Mouse (Mus musculus): ENCODE data around the gene Pmp22. TPM values are rescaled to one million over a fixed set of nuclear protein-coding genes. Genes with fewer than 3 reads are reported as not detected.

Pmp22 gene
- polyA plus RNA-seq, 1 experiment from 2014 or later, result 24.3 TPM

DNA sequence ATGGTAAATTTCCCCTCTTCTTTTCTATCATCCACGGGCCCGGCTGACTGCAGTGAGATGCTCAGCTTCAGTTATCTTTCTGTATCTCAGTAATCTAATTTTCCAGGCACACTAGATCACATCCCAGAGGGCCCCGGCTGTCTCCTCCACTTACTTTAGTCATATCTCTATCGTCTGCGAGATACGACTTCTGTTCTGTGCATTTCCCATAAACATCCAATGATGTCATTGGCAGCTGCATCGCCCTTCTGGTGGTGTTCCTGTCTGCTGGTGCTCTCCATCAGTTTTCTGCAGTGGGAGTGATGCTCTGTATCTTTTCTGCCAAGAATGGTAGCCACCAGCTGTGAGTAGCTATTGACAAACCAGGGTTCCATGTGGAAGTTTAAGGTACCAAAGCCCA lies 25.5 kb upstream of the Pmp22 start:
- no peak overlapping the region for H3K9ac ChIP-seq (replicated peaks; ENCODE audit: low read depth, low read length)
- WGBS, result 85% methylated on average over 7 of the region's 7 CpGs
- H3K4me3 ChIP-seq (replicated peaks; ENCODE audit: low read length), result no peak overlapping the region
- H3K27ac ChIP-seq (ENCODE audit: low read length), result no peak overlapping the region
- H3K27me3 ChIP-seq (replicated peaks; ENCODE audit: control insufficient read depth, insufficient read depth, low read length), result no peaks in the 10 kb centered on the region; the same call in 1 of the 2 replicates
- H3K4me1 ChIP-seq (replicated peaks; ENCODE audit: control insufficient read depth, insufficient read depth, low read length), result no peaks in the 10 kb centered on the region
- H3K4me2 ChIP-seq (ENCODE audit: low read length), result no peak overlapping the region
- ATAC-seq, result no peak
- no peaks in the 10 kb centered on the region for H3K36me3 ChIP-seq (ENCODE audit: control insufficient read depth, insufficient read depth)
- H3K9me3 ChIP-seq (ENCODE audit: control insufficient read depth, low read length), result no peaks in the 10 kb centered on the region

- no peaks in the 10 kb centered on the region; the same call in 1 of the 2 replicates for H3K27me3 ChIP-seq (replicated peaks; ENCODE audit: control insufficient read depth, insufficient read depth, low read length)
- ATAC-seq, result no peak
- no peak overlapping the region for H3K27ac ChIP-seq (ENCODE audit: low read length)
- no peaks in the 10 kb centered on the region for H3K4me1 ChIP-seq (replicated peaks; ENCODE audit: control insufficient read depth, insufficient read depth, low read length)
- no peak overlapping the region for H3K4me2 ChIP-seq (ENCODE audit: low read length)
- 92% methylated on average over 2 of the region's 2 CpGs for WGBS
- no peak overlapping the region for H3K9ac ChIP-seq (replicated peaks; ENCODE audit: low read depth, low read length)
- H3K36me3 ChIP-seq (ENCODE audit: control insufficient read depth, insufficient read depth), result no peaks in the 10 kb centered on the region
- H3K9me3 ChIP-seq (ENCODE audit: control insufficient read depth, low read length), result no peaks in the 10 kb centered on the region
- no peak overlapping the region for H3K4me3 ChIP-seq (replicated peaks; ENCODE audit: low read length)
These were observed 24.8 kb upstream of the Pmp22 start for GRCm38 (mm10) chr11:63104026-63104425.

DNA sequence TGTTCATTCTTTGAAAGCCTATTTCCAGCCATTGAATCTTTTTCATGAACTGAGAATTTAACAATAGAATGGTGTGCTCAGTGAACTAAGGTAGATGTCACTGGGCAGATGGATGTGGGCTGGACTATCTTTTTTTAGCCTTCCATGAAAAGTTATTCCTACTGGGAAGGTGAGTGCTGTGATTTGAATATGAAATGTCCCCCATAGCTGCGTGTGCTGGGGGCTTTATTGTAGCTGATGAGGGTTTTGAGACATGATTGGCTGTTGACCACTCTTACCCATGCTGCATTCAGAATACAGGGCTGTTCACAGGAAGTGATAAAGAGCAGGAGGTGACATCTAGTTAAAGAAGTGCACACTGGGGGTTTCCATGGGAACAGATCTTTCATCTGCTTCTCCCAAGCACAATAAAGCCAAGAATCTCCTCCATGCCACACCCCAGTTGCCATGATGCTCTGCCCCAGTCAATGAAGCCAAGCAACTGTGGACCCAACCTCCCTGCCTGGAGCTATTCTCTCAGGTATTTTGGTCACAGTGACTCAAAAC lies 19.5 kb upstream of the Pmp22 start:
- H3K4me2 ChIP-seq (ENCODE audit: low read length), result no peak overlapping the region
- H3K9ac ChIP-seq (replicated peaks; ENCODE audit: low read depth, low read length), result no peak overlapping the region
- no peak overlapping the region for H3K4me3 ChIP-seq (replicated peaks; ENCODE audit: low read length)
- no peaks in the 10 kb centered on the region for H3K4me1 ChIP-seq (replicated peaks; ENCODE audit: control insufficient read depth, insufficient read depth, low read length)
- H3K36me3 ChIP-seq (ENCODE audit: control insufficient read depth, insufficient read depth), result no peaks in the 10 kb centered on the region
- WGBS, result 64% methylated on average over 1 of the region's 1 CpGs
- ATAC-seq, result no peak
- H3K27me3 ChIP-seq (replicated peaks; ENCODE audit: control insufficient read depth, insufficient read depth, low read length), result no peaks in the 10 kb centered on the region
- H3K27ac ChIP-seq (ENCODE audit: low read length), result no peak overlapping the region
- no peaks in the 10 kb centered on the region for H3K9me3 ChIP-seq (ENCODE audit: control insufficient read depth, low read length)

DNA sequence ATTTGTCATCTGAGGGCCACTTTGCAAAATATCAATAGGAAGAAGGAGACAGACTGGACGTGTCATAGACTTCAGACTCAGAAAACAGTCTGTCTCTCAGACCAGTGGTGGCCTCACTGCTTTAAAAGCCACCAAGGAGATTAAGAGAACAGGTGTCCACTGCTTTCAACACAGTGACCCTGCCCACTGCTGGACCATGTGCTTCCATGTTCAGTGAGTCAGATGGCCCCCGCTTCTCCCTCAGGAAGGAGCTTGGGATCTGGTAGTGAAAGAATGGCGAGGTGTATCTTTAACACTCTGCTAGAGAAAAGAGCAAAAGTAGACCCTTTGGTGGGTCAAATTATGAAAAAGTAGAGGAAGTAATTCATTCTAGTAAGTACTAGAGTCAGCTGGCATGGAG lies 18.5 kb upstream of the Pmp22 start:
- ATAC-seq, result no peak
- Histone ChIP-seq H3K4me1 (replicated peaks; ENCODE audit: control insufficient read depth, insufficient read depth, low read length) (no peaks in the 10 kb centered on the region), H3K9me3 (ENCODE audit: control insufficient read depth, low read length) (no peaks in the 10 kb centered on the region), H3K9ac (replicated peaks; ENCODE audit: low read depth, low read length) (no peak overlapping the region), H3K4me3 (replicated peaks; ENCODE audit: low read length) (no peak overlapping the region), H3K36me3 (ENCODE audit: control insufficient read depth, insufficient read depth) (no peaks in the 10 kb centered on the region), H3K27me3 (replicated peaks; ENCODE audit: control insufficient read depth, insufficient read depth, low read length) (no peaks in the 10 kb centered on the region), H3K4me2 (ENCODE audit: low read length) (no peak overlapping the region), H3K27ac (ENCODE audit: low read length) (no peak overlapping the region)
- 84% methylated on average over 3 of the region's 3 CpGs for WGBS

GRCm38 (mm10) chr11:63114807-63115641 lies 13.8 kb upstream of the Pmp22 start:
- Histone ChIP-seq H3K4me3 (replicated peaks; ENCODE audit: low read length) (no peak overlapping the region), H3K4me2 (ENCODE audit: low read length) (no peak overlapping the region)
- 85% methylated on average over 8 of the region's 8 CpGs for WGBS

DNA sequence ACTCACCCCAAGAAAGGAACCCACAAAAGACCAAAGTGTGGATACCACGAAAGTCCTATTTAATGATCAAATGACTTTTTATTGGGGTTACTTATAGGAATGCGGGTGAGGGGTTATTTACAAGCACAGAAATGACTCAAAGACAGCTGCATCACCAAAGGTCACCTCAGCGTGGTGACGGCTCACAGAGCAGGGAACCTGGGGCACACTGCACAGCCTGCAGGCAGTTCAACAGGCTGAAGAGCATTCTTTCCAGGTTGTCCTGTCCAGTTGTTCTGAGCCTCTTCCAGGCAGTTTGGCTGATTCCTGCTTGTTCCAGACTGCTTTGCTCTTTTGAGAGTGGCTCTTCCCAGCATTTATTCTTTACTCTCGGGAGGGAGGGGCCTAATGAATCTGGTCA lies 12.1 kb upstream of the Pmp22 start:
- 94% methylated on average over 5 of the region's 5 CpGs for WGBS
- Histone ChIP-seq H3K4me3 (replicated peaks; ENCODE audit: low read length) (no peak overlapping the region), H3K27me3 (replicated peaks; ENCODE audit: control insufficient read depth, insufficient read depth, low read length) (no peaks in the 10 kb centered on the region), H3K4me2 (ENCODE audit: low read length) (no peak overlapping the region), H3K27ac (ENCODE audit: low read length) (no peak overlapping the region), H3K9ac (replicated peaks; ENCODE audit: low read depth, low read length) (no peak overlapping the region), H3K4me1 (replicated peaks; ENCODE audit: control insufficient read depth, insufficient read depth, low read length) (no peaks in the 10 kb centered on the region), H3K36me3 (ENCODE audit: control insufficient read depth, insufficient read depth) (no peaks in the 10 kb centered on the region), H3K9me3 (ENCODE audit: control insufficient read depth, low read length) (no peaks in the 10 kb centered on the region)
- no peak for ATAC-seq

More at GRCm38 (mm10) chr11:63114807-63115641, 13.8 kb upstream of the Pmp22 start:
- no peaks in the 10 kb centered on the region for H3K36me3 ChIP-seq (ENCODE audit: control insufficient read depth, insufficient read depth)
- no peak overlapping the region for H3K27ac ChIP-seq (ENCODE audit: low read length)
- H3K27me3 ChIP-seq (replicated peaks; ENCODE audit: control insufficient read depth, insufficient read depth, low read length), result no peaks in the 10 kb centered on the region
- no peaks in the 10 kb centered on the region for H3K4me1 ChIP-seq (replicated peaks; ENCODE audit: control insufficient read depth, insufficient read depth, low read length)
- H3K9ac ChIP-seq (replicated peaks; ENCODE audit: low read depth, low read length), result no peak overlapping the region
- H3K9me3 ChIP-seq (ENCODE audit: control insufficient read depth, low read length), result no peaks in the 10 kb centered on the region
- no peak for ATAC-seq

DNA sequence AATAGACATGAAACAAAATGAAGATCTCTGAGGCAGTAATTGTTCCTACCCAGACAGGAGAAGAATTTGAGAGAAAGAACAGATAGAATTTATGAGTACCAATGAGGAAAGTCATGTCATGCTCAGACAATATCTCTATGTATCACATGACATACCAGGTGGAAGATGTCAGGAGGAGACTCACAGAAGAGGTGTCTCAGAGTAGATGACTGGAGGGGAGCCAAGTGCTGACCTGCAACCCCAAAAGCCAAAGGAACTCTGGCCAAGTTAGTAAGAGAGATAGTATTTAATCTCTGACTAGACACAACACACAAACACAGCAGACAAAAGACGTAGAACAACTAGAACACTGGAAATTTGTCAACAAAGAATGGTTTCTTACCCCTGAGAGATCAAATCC lies 11.5 kb upstream of the Pmp22 start:
- no peak overlapping the region for H3K9ac ChIP-seq (replicated peaks; ENCODE audit: low read depth, low read length)

GRCm38 (mm10) chr11:63119791-63120190 lies 9.0 kb upstream of the Pmp22 start:
- H3K4me1 ChIP-seq (replicated peaks; ENCODE audit: control insufficient read depth, insufficient read depth, low read length), result no peaks in the 10 kb centered on the region
- H3K4me3 ChIP-seq (replicated peaks; ENCODE audit: low read length), result no peak overlapping the region
- H3K27me3 ChIP-seq (replicated peaks; ENCODE audit: control insufficient read depth, insufficient read depth, low read length), result no peaks in the 10 kb centered on the region
- 92% methylated on average over 7 of the region's 7 CpGs for WGBS
- no peak overlapping the region for H3K27ac ChIP-seq (ENCODE audit: low read length)
- H3K4me2 ChIP-seq (ENCODE audit: low read length), result no peak overlapping the region
- ATAC-seq, result no peak
- no peaks in the 10 kb centered on the region for H3K36me3 ChIP-seq (ENCODE audit: control insufficient read depth, insufficient read depth)
- no peak overlapping the region for H3K9ac ChIP-seq (replicated peaks; ENCODE audit: low read depth, low read length)
- H3K9me3 ChIP-seq (ENCODE audit: control insufficient read depth, low read length), result no peaks in the 10 kb centered on the region

More for the DNA sequence above, 11.5 kb upstream of the Pmp22 start:
- H3K4me3 ChIP-seq (replicated peaks; ENCODE audit: low read length), result no peak overlapping the region
- no peak for ATAC-seq
- H3K27me3 ChIP-seq (replicated peaks; ENCODE audit: control insufficient read depth, insufficient read depth, low read length), result no peaks in the 10 kb centered on the region
- H3K27ac ChIP-seq (ENCODE audit: low read length), result no peak overlapping the region
- H3K4me1 ChIP-seq (replicated peaks; ENCODE audit: control insufficient read depth, insufficient read depth, low read length), result no peaks in the 10 kb centered on the region
- H3K36me3 ChIP-seq (ENCODE audit: control insufficient read depth, insufficient read depth), result no peaks in the 10 kb centered on the region
- 92% methylated on average over 1 of the region's 1 CpGs for WGBS
- H3K9me3 ChIP-seq (ENCODE audit: control insufficient read depth, low read length), result no peaks in the 10 kb centered on the region
- no peak overlapping the region for H3K4me2 ChIP-seq (ENCODE audit: low read length)

- Histone ChIP-seq H3K9ac (replicated peaks; ENCODE audit: low read depth, low read length) (no peak overlapping the region), H3K4me1 (replicated peaks; ENCODE audit: control insufficient read depth, insufficient read depth, low read length) (no peaks in the 10 kb centered on the region), H3K4me3 (replicated peaks; ENCODE audit: low read length) (no peak overlapping the region), H3K27me3 (replicated peaks; ENCODE audit: control insufficient read depth, insufficient read depth, low read length) (no peaks in the 10 kb centered on the region), H3K9me3 (ENCODE audit: control insufficient read depth, low read length) (no peaks in the 10 kb centered on the region), H3K27ac (ENCODE audit: low read length) (no peak overlapping the region), H3K4me2 (ENCODE audit: low read length) (no peak overlapping the region), H3K36me3 (ENCODE audit: control insufficient read depth, insufficient read depth) (no peaks in the 10 kb centered on the region)
- 52% methylated on average over 2 of the region's 2 CpGs for WGBS
- no peak for ATAC-seq
These were observed 6.5 kb upstream of the Pmp22 start for GRCm38 (mm10) chr11:63122249-63122648.
